Mouse (Mus musculus) thymus, postnatal 25 days (tissue): ENCODE measurements around the gene Sdhb.

ENCODE experiments used
- DNase-seq: peaks from one replicate; pipeline ENCODE4 v3.0.0; 2022

The Sdhb gene

GRCm38 (mm10) chr4:140949052-140949451, 12.0 kb upstream of the Sdhb start:
- DNase-seq: peak; percentile 60

GRCm38 (mm10) chr4:140949616-140950015, 11.4 kb upstream of the Sdhb start:
- DNase-seq: peak; percentile 44

DNA sequence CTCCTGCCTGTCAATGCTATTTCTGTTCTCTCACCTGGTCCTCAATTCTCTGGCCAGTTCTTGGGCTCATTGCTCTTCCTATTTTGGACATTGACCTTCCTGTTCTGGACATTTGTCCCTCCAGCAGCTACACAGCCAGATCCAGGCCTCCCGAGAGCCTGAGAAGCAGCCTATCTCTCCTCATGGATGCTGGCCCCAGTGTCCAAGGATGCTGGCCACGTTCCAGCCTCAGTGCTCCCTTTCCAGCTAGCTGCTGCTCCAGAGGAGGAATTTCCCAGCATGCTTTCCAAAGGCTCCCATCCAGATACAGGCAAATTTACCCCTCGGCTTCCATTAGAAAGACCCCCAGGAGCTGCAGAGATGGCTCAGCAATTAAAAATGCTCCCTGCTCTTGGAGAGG, 10.4 kb upstream of the Sdhb start:
- no peak for DNase-seq

DNA sequence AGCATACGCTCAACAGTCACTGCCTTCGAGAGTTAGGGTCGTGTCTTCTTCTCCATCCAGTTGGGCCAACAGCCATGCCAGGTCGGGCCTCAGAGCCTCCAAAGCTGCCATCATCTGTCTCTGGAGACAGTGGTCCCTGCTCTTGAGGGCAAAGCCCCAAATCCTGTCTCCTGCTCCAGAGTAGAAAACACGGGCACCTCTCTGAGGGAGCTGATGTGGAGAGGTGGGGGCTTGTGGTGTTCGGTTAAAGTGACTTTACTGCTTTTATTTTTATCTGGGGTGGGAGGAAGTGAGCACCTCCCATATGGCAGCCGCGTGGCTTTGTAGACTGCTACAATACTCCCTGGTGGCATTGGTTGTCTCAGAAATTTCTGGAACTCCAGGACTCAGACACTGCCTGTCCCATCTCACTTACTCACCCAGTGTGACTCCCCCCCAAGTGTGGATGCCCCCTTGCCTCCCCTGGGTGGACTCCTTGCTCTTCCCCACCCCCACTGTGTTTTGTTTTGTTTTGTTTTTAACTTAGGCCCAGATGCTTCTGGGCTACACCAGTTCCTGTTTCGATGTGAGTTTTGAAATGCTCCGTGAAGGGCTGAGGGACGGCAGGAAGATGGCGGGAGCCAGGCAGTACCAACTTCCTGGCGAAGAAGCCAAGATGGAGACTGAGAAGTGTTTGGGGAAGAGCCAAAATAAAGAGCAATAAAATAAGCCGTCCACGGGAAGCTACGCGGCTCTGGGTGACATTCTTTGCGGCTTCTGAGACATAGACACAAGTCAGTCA, 9.0 kb upstream of the Sdhb start:
- peak; percentile 65 for DNase-seq

DNA sequence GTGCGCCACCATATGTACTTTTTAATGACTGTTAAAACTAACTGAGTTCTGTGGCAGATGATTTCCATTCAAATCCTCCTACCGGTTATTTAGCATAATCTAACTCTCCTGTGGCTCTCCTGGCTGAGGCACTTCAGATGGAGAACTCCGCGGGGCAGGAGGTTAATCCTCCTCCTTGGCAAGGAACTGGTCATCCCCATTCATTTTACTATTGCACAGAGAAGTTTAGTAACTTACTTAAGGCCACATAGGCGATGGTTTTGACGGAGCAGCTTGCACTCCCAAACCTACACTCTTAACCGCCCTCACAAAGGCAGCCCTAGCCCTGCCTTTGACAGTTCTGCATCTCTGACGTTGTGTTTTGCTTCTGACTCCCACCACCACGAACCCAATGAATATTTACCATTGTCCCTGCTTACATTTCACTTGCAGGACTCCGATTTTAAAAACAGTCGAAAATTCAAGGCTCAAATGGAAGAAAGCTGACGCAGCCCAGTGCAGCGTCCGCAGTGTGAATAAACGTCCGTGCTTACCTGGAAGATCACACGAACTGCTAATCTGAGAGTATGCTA, 3.8 kb upstream of the Sdhb start:
- DNase-seq: no peak

- peak; percentile 90 for DNase-seq
Measured at GRCm38 (mm10) chr4:140957725-140958124, 3.3 kb upstream of the Sdhb start.

GRCm38 (mm10) chr4:140958319-140958718, 2.7 kb upstream of the Sdhb start:
- no peak for DNase-seq

GRCm38 (mm10) chr4:140959128-140959679, 1.8 kb upstream of the Sdhb start:
- DNase-seq: no peak

DNA sequence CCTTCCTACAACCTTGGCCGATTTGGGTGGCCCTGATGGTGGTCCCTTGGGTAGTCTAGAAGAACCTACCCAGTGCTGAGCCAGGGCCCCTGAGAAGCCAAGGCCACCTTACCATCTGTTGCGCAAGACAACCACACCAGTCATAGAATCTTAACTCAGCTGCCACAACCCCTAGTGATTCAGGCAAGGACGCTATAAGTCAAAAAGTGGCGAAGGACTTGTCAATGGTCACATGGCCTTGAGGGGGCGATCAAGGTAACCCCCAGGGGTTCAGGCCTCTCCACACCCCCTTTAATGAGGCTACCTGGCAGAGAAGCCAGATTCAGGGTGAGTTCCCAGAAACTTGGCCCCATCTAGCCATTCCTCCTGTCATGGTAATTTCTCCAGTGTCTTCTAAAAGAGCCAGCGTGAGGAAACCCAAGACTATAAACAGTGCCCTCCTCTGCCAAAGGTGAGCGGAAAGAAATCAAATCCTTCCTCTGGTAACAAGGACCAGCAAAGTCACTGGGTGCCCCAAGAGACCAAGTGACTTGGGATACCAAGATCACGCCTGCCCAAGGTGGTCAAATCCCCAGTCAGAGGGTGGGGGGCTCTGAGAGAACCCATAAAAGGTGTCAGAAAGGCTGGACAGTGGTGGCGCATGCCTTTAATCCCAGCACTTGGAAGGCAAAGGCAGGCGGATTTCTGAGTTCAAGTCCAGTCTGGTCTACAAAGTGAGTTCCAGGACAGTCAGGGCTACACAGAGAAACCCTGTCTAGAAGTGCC, 1.1 kb upstream of the Sdhb start:
- no peak for DNase-seq

- DNase-seq: no peak
Measured at GRCm38 (mm10) chr4:140961467-140962206, 634 bp downstream of the Sdhb start.

DNA sequence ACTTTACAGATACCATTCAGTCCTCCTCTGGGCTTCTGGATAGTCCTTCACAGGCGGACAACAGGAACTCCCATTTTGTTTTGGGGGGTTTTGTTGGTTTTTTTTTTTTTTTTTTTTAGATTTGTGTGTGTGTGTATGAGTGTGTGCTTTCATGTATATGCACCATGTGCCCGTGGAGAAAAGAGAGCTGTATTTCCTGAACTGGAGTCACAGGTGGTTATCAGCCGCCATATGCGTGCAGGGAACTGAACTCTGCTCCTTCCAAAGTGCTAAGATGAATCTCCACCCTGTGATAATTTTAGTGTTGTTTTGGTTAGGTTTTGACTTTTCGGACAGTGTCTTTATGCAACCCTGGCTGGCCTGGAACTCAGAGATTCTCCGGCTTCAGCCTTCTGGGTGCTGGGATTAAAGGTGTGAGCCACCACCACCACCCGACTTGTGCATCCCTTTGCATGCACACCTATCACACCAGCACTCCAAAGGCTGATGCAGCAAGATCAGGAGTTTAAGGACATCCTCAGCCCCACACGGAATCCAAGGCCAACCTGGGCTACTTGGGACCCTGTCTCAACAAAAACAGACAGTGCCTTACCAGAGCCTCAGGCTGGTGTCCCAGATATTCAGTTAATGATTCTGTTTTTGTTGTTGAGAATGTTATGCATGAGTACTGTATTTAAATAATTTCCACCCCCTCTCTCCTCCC, 1.4 kb downstream of the Sdhb start:
- no peak for DNase-seq

GRCm38 (mm10) chr4:140962950-140963349, 1.9 kb downstream of the Sdhb start:
- DNase-seq: no peak

DNA sequence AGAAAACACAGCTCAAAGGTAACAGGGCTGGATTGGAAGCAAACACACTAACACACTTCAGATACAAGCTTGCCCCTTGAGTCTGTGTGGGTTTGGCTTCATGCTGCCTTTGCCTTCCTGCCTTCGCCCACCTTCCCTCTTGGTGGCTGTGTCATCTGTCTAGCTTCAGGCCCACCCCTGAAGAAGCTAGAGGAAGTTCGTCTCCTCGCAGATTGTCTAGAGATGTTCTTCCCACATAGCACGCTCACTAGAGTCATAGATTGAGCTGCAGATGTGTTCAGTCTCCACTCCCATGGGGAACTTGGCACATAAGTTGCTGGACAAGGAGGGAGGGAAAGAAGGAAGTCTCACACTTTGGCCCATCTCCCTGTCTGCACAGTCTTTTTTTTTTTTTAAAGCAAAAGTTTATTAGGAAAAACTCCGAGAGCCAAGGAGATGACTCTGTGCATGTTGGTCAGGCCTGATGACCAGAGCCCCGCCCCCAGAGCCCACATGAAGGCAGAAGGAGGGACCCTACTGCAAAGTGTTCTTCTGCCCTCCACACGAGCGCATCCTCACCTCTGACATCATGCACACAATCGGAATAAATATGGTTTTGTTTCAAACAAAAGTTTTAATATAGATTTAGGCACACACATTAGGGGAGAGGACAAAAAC, 3.1 kb downstream of the Sdhb start:
- peak; percentile 25 for DNase-seq

DNA sequence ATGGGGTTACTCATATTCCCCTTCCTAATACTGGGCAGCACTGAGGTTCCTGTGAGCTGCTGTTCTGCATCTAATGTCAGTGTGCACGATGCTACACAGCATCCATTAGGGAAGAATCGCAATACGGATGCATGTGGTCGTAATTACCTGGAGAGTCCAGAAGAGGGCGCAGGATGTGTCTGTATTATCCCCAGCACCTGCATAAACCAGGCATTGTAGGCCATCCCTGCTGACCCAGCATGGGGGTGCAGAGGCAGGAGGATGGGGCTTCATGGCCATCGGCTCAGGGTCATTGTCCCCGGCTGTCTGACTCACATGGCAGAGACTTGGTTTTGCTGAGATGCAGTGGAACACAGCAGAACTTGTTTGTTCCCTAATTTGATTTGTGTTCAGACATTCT, 3.6 kb downstream of the Sdhb start:
- peak; percentile 71 for DNase-seq

- DNase-seq: no peak
Measured at GRCm38 (mm10) chr4:140967386-140968159, 6.6 kb downstream of the Sdhb start.

DNA sequence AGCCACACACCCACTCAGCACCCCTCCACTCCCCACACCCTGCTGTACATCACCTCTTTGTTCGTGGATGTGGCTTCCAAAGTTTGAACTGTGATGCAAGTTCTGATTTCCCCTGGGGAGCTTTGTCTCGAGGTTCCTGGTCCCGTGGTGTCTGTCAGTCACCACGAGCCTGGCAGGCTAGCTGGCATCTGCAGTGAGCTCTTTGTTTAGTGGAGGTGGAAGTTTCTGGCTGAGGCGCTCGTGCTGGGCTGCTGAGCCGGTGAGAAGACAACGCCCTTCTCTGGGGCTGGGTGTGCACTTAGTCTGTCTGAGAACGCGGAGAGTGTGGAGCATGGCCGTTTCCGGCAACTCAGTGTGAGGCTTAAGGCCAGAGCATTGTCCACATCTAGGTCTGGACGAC, 10.7 kb downstream of the Sdhb start:
- no peak for DNase-seq

- DNase-seq: no peak
Measured at GRCm38 (mm10) chr4:140974408-140974807, 13.4 kb downstream of the Sdhb start.

- DNase-seq: no peak
Measured at GRCm38 (mm10) chr4:140975356-140975755, 14.4 kb downstream of the Sdhb start.

- no peak for DNase-seq
Measured at GRCm38 (mm10) chr4:140977278-140977677, 16.3 kb downstream of the Sdhb start.

GRCm38 (mm10) chr4:140977886-140978692, 17.1 kb downstream of the Sdhb start:
- no peak for DNase-seq
